Mouse (Mus musculus) midbrain, postnatal 0 days (tissue): ENCODE measurements around the gene Onecut1. TPM values are rescaled to one million over a fixed set of nuclear protein-coding genes. Genes with fewer than 3 reads are reported as not detected.

Source experiments
- ATAC-seq: fragments of 200-750 bp; cut with Nextera tagmentation; 2 replicates; pipeline ENCODE4 v1.8.0; 2017; ENCODE audit warnings: moderate number of reproducible peaks, mild to moderate bottlenecking, moderate TSS enrichment, moderate library complexity; ENCODE audit not compliant: low FRiP score
- DNase-seq: peaks from one replicate; pipeline ENCODE4 v3.0.0-alpha.2; 2015; ENCODE audit warnings: low spot score
- H3K27ac ChIP-seq: fragments of 300-500 bp; sonication (generic); 2 replicates; pipeline ENCODE4 v1.5.1; 2014; ENCODE audit warnings: low read depth, mild to moderate bottlenecking, low read length, mixed read lengths
- H3K27me3 ChIP-seq: fragments of 300-500 bp; sonication (generic); 2 replicates; pipeline ENCODE4 v1.6.1; 2014; ENCODE audit warnings: low read length, control low read depth, mixed read lengths; ENCODE audit not compliant: insufficient read depth
- H3K36me3 ChIP-seq: fragments of 300-500 bp; sonication (generic); 2 replicates; pipeline ENCODE4 v1.6.1; 2014; ENCODE audit warnings: low read length, control low read depth, mixed read lengths; ENCODE audit not compliant: insufficient read depth
- H3K4me1 ChIP-seq: fragments of 300-500 bp; sonication (generic); 2 replicates; pipeline ENCODE4 v1.6.1; 2014; ENCODE audit warnings: mild to moderate bottlenecking, control low read depth, antibody characterized with exemption, low read length, mixed read lengths; ENCODE audit not compliant: insufficient read depth
- H3K4me2 ChIP-seq: fragments of 300-500 bp; sonication (generic); 2 replicates; pipeline ENCODE4 v1.6.1; 2014; ENCODE audit warnings: low read depth, mild to moderate bottlenecking, low read length, mixed read lengths; ENCODE audit not compliant: poor library complexity, severe bottlenecking
- H3K4me3 ChIP-seq: fragments of 300-500 bp; sonication (generic); 2 replicates; pipeline ENCODE4 v1.5.1; 2014; ENCODE audit warnings: low read depth, mild to moderate bottlenecking, low read length, moderate library complexity
- H3K9ac ChIP-seq: fragments of 300-500 bp; sonication (generic); replicated peaks from 2 replicates; pipeline ENCODE4 v1.6.1; 2014; ENCODE audit warnings: mild to moderate bottlenecking, low read length, moderate library complexity, mixed read lengths; ENCODE audit not compliant: poor library complexity, severe bottlenecking
- H3K9me3 ChIP-seq: fragments of 300-500 bp; sonication (generic); 2 replicates; pipeline ENCODE4 v1.6.1; 2016; ENCODE audit warnings: low read length, control low read depth
- CTCF ChIP-seq: IDR thresholded peaks from 2 replicates; pipeline ENCODE4 v1.5.1; 2016; ENCODE audit warnings: antibody characterized with exemption, mild to moderate bottlenecking
- WGBS: fragments of 180-500 bp; shearing (Covaris S2); extraction: QIAGEN DNeasy Blood & Tissue Kit; methylation state at CpG from one replicate; pipeline ENCODE4 v1.1.7; 2014; 5-methylcytosine and 5-hydroxymethylcytosine counted together
- polyA plus RNA-seq: library from polyadenylated mRNA; unstranded; fragments of >200 nt; fragmentation: Nextera tagmentation; extraction: Ambion mirVana; gene quantifications from 2 replicates; pipeline ENCODE4 v1.2.1, GENCODE M21; 2015
- total RNA-seq: library from RNA; depleted of rRNA; stranded (reverse); fragments of >200 nt; gene quantifications from 2 replicates; pipeline ENCODE4 v1.2.3, GENCODE M21; 2014

Onecut1 gene
- total and polyA plus RNA-seq, 2 experiments from 2014 or later, result 5.0 to 7.5 TPM

GRCm38 (mm10) chr9:74868336-74868950, 6.7 kb downstream of the Onecut1 start:
- DNase-seq (no peak), ATAC-seq (no peak)
- WGBS, result 6% methylated on average over 22 of the region's 22 CpGs
- Histone ChIP-seq H3K9ac (0 out of 2 replicates have a peak overlapping the region, but pooled peaks have one; percentile 24), H3K27ac (no peak overlapping the region), H3K4me1 (peaks cover 4% of the 10 kb centered on the region; the same call in 1 of the 2 replicates), H3K9me3 (no peaks in the 10 kb centered on the region), H3K36me3 (no peaks in the 10 kb centered on the region), H3K27me3 (peaks cover 40% of the 10 kb centered on the region), H3K4me3 (no peak overlapping the region), H3K4me2 (peak overlapping the region; percentile 86)
- no peak for TF ChIP-seq CTCF

GRCm38 (mm10) chr9:74870960-74871688, 9.4 kb downstream of the Onecut1 start:
- H3K27me3 ChIP-seq, result peaks cover 23% of the 10 kb centered on the region
- no peak for ATAC-seq

GRCm38 (mm10) chr9:74876328-74876727, 14.6 kb downstream of the Onecut1 start:
- Histone ChIP-seq H3K4me2 (no peak overlapping the region), H3K27ac (no peak overlapping the region), H3K9me3 (no peaks in the 10 kb centered on the region), H3K36me3 (no peaks in the 10 kb centered on the region), H3K9ac (no peak overlapping the region), H3K4me1 (no peaks in the 10 kb centered on the region), H3K27me3 (peaks cover 3% of the 10 kb centered on the region; the same call in 1 of the 2 replicates), H3K4me3 (no peak overlapping the region)
- WGBS, result 73% methylated on average over 6 of the region's 6 CpGs
- DNase-seq (no peak), ATAC-seq (no peak)
- TF ChIP-seq CTCF, result peak; percentile 38

More at GRCm38 (mm10) chr9:74870960-74871688, 9.4 kb downstream of the Onecut1 start:
- no peak overlapping the region for H3K4me2 ChIP-seq
- no peaks in the 10 kb centered on the region for H3K36me3 ChIP-seq
- no peaks in the 10 kb centered on the region for H3K9me3 ChIP-seq
- H3K9ac ChIP-seq, result no peak overlapping the region
- H3K4me1 ChIP-seq, result peaks cover 4% of the 10 kb centered on the region; the same call in 1 of the 2 replicates
- DNase-seq, result peak; percentile 89
- WGBS, result 18% methylated on average over 13 of the region's 13 CpGs
- TF ChIP-seq CTCF, result peak; percentile 96
- no peak overlapping the region for H3K27ac ChIP-seq
- H3K4me3 ChIP-seq, result no peak overlapping the region

GRCm38 (mm10) chr9:74877709-74878108, 16.0 kb downstream of the Onecut1 start:
- 78% methylated on average over 2 of the region's 2 CpGs for WGBS
- Histone ChIP-seq H3K27me3 (peaks cover 3% of the 10 kb centered on the region; the same call in 1 of the 2 replicates), H3K9ac (no peak overlapping the region), H3K36me3 (no peaks in the 10 kb centered on the region), H3K9me3 (no peaks in the 10 kb centered on the region), H3K4me3 (no peak overlapping the region), H3K4me1 (no peaks in the 10 kb centered on the region), H3K4me2 (no peak overlapping the region), H3K27ac (no peak overlapping the region)
- ATAC-seq (no peak), DNase-seq (no peak)
- TF ChIP-seq CTCF, result no peak

- TF ChIP-seq CTCF, result no peak
- Histone ChIP-seq H3K4me3 (no peak overlapping the region), H3K9ac (no peak overlapping the region), H3K36me3 (no peaks in the 10 kb centered on the region), H3K27ac (no peak overlapping the region), H3K4me1 (no peaks in the 10 kb centered on the region), H3K4me2 (no peak overlapping the region), H3K9me3 (no peaks in the 10 kb centered on the region), H3K27me3 (no peaks in the 10 kb centered on the region)
- ATAC-seq (no peak), DNase-seq (no peak)
- 74% methylated on average over 4 of the region's 4 CpGs for WGBS
These were observed 26.1 kb downstream of the Onecut1 start for GRCm38 (mm10) chr9:74887866-74888265.

- TF ChIP-seq CTCF, result no peak
- Histone ChIP-seq H3K9ac (no peak overlapping the region), H3K4me1 (no peaks in the 10 kb centered on the region), H3K27me3 (no peaks in the 10 kb centered on the region), H3K4me2 (no peak overlapping the region), H3K36me3 (no peaks in the 10 kb centered on the region), H3K4me3 (no peak overlapping the region), H3K27ac (no peak overlapping the region), H3K9me3 (no peaks in the 10 kb centered on the region)
- 88% methylated on average over 7 of the region's 7 CpGs for WGBS
- DNase-seq, result no peak
- no peak for ATAC-seq
These were observed 35.0 kb downstream of the Onecut1 start for GRCm38 (mm10) chr9:74896742-74897141.
